Mouse (Mus musculus) neural tube, embryonic 14.5 days (tissue): ENCODE data around the gene Rptor. TPM values are rescaled to one million over a fixed set of nuclear protein-coding genes. Genes with fewer than 3 reads are reported as not detected.

Experiments used
- ATAC-seq: fragments of 200-750 bp; cut with Nextera tagmentation; 2 replicates; pipeline ENCODE4 v1.8.0; 2017; ENCODE audit warnings: low read depth, mild to moderate bottlenecking, moderate TSS enrichment, moderate library complexity
- H3K27ac ChIP-seq: fragments of 300-500 bp; sonication (generic); 2 replicates; pipeline ENCODE4 v1.5.1; 2014; ENCODE audit warnings: low read depth, mild to moderate bottlenecking, control low read depth, low read length, moderate library complexity, mixed read lengths
- H3K27me3 ChIP-seq: fragments of 300-500 bp; sonication (generic); 2 replicates; pipeline ENCODE4 v1.6.1; 2014; ENCODE audit warnings: low read length; ENCODE audit not compliant: control insufficient read depth, insufficient read depth
- H3K36me3 ChIP-seq: fragments of 300-500 bp; sonication (generic); 2 replicates; pipeline ENCODE4 v1.6.1; 2014; ENCODE audit warnings: low read length, mixed read lengths; ENCODE audit not compliant: control insufficient read depth, insufficient read depth
- H3K4me1 ChIP-seq: fragments of 300-500 bp; sonication (generic); 2 replicates; pipeline ENCODE4 v1.6.1; 2014; ENCODE audit warnings: low read length; ENCODE audit not compliant: control insufficient read depth, insufficient read depth
- H3K4me2 ChIP-seq: fragments of 300-500 bp; sonication (generic); 2 replicates; pipeline ENCODE4 v1.6.1; 2014; ENCODE audit warnings: mild to moderate bottlenecking, low read depth, low read length, control low read depth
- H3K4me3 ChIP-seq: fragments of 300-500 bp; sonication (generic); 2 replicates; pipeline ENCODE4 v1.5.1; 2014; ENCODE audit warnings: low read depth, low read length, control low read depth, mixed read lengths
- H3K9ac ChIP-seq: fragments of 300-500 bp; sonication (generic); replicated peaks from 2 replicates; pipeline ENCODE4 v1.6.1; 2014; ENCODE audit warnings: low read depth, mild to moderate bottlenecking, control low read depth, low read length, mixed read lengths
- H3K9me3 ChIP-seq: fragments of 300-500 bp; sonication (generic); 2 replicates; pipeline ENCODE4 v1.6.1; 2016; ENCODE audit warnings: low read length; ENCODE audit not compliant: control insufficient read depth
- WGBS: fragments of 180-500 bp; shearing (Covaris S2); extraction: QIAGEN DNeasy Blood & Tissue Kit; methylation state at CpG from one replicate; pipeline ENCODE4 v1.1.7; 2014; 5-methylcytosine and 5-hydroxymethylcytosine counted together
- polyA plus RNA-seq: library from polyadenylated mRNA; unstranded; fragments of >200 nt; fragmentation: Nextera tagmentation; extraction: Ambion mirVana; gene quantifications from 2 replicates; pipeline ENCODE4 v1.2.1, GENCODE M21; 2014

The Rptor gene
- polyA plus RNA-seq, 1 experiment from 2014 or later = 13.4 TPM

- H3K36me3 ChIP-seq = no peaks in the 10 kb centered on the region
- no peak overlapping the region for H3K4me3 ChIP-seq
- H3K4me1 ChIP-seq = peaks cover 6% of the 10 kb centered on the region
- no peaks in the 10 kb centered on the region for H3K27me3 ChIP-seq
- 0% methylated on average over 5 of the region's 5 CpGs for WGBS
- no peak for ATAC-seq
- H3K4me2 ChIP-seq = no peak overlapping the region
- no peak overlapping the region for H3K9ac ChIP-seq
- H3K27ac ChIP-seq = no peak overlapping the region
- no peaks in the 10 kb centered on the region for H3K9me3 ChIP-seq
These were observed 306.7 kb downstream of the Rptor start for GRCm38 (mm10) chr11:119909436-119909835.

- peaks cover 13% of the 10 kb centered on the region for H3K4me1 ChIP-seq
- peaks cover 13% of the 10 kb centered on the region for H3K36me3 ChIP-seq
- H3K4me2 ChIP-seq = peak overlapping the region; percentile 78
- peak overlapping the region; percentile 65; the same call in 1 of the 2 replicates for H3K27ac ChIP-seq
- peak overlapping the region; percentile 92; the same call in 1 of the 2 replicates for H3K9ac ChIP-seq
- H3K27me3 ChIP-seq = no peaks in the 10 kb centered on the region
- WGBS = 9% methylated on average over 7 of the region's 7 CpGs
- no peak; the same call in 1 of the 2 replicates for ATAC-seq
- no peaks in the 10 kb centered on the region for H3K9me3 ChIP-seq
- H3K4me3 ChIP-seq = peak overlapping the region; percentile 91
These were observed 310.1 kb downstream of the Rptor start for GRCm38 (mm10) chr11:119912845-119913244.

- Histone ChIP-seq H3K4me1 (peaks cover 13% of the 10 kb centered on the region), H3K9ac (peak within 1 kb of the TSS; percentile 92), H3K36me3 (peaks cover 18% of the 10 kb centered on the region), H3K9me3 (no peaks in the 10 kb centered on the region), H3K27ac (peak within 1 kb of the TSS; percentile 65; the same call in 1 of the 2 replicates), H3K4me3 (peak within 1 kb of the TSS; percentile 91), H3K27me3 (no peaks in the 10 kb centered on the region), H3K4me2 (peak within 1 kb of the TSS; percentile 78)
- 1% methylated on average over 44 of the region's 48 CpGs for WGBS
- peak; percentile 74 for ATAC-seq
These were observed 310.7 kb downstream of the Rptor start, which contains the start of gene Chmp6 for GRCm38 (mm10) chr11:119913291-119913934. Gene Chmp6, plus strand, starts transcription at chr11:119913441.

GRCm38 (mm10) chr11:119913935-119914314 lies 311.2 kb downstream of the Rptor start:
- peak overlapping the region; percentile 78 for H3K4me2 ChIP-seq
- ATAC-seq = no peak; the same call in 1 of the 2 replicates
- H3K27me3 ChIP-seq = no peaks in the 10 kb centered on the region
- WGBS = 0% methylated on average over 25 of the region's 26 CpGs
- H3K4me3 ChIP-seq = peak overlapping the region; percentile 91
- H3K36me3 ChIP-seq = peaks cover 23% of the 10 kb centered on the region
- H3K27ac ChIP-seq = peak overlapping the region; percentile 65; the same call in 1 of the 2 replicates
- peaks cover 13% of the 10 kb centered on the region for H3K4me1 ChIP-seq
- H3K9me3 ChIP-seq = no peaks in the 10 kb centered on the region
- H3K9ac ChIP-seq = peak overlapping the region; percentile 92

- no peaks in the 10 kb centered on the region for H3K27me3 ChIP-seq
- H3K9me3 ChIP-seq = no peaks in the 10 kb centered on the region
- H3K36me3 ChIP-seq = peaks cover 27% of the 10 kb centered on the region
- no peak overlapping the region for H3K27ac ChIP-seq
- peak overlapping the region; percentile 92 for H3K9ac ChIP-seq
- peak overlapping the region; percentile 91 for H3K4me3 ChIP-seq
- WGBS = 34% methylated on average over 4 of the region's 4 CpGs
- no peak for ATAC-seq
- H3K4me2 ChIP-seq = peak overlapping the region; percentile 78
- H3K4me1 ChIP-seq = peaks cover 13% of the 10 kb centered on the region
These were observed 311.7 kb downstream of the Rptor start for GRCm38 (mm10) chr11:119914381-119914780.

GRCm38 (mm10) chr11:119915666-119916065 lies 313.0 kb downstream of the Rptor start:
- Histone ChIP-seq H3K4me1 (peaks cover 13% of the 10 kb centered on the region), H3K27me3 (no peaks in the 10 kb centered on the region), H3K36me3 (peaks cover 27% of the 10 kb centered on the region), H3K27ac (no peak overlapping the region), H3K4me2 (no peak overlapping the region), H3K4me3 (no peak overlapping the region), H3K9ac (no peak overlapping the region), H3K9me3 (no peaks in the 10 kb centered on the region)
- no peak for ATAC-seq
- 93% methylated on average over 9 of the region's 9 CpGs for WGBS

GRCm38 (mm10) chr11:119916102-119916790 lies 313.5 kb downstream of the Rptor start:
- H3K4me1 ChIP-seq = peaks cover 13% of the 10 kb centered on the region
- H3K4me3 ChIP-seq = no peak overlapping the region
- no peaks in the 10 kb centered on the region for H3K27me3 ChIP-seq
- peaks cover 27% of the 10 kb centered on the region for H3K36me3 ChIP-seq
- WGBS = 85% methylated on average over 15 of the region's 15 CpGs
- H3K27ac ChIP-seq = no peak overlapping the region
- no peaks in the 10 kb centered on the region for H3K9me3 ChIP-seq
- no peak overlapping the region for H3K4me2 ChIP-seq
- no peak for ATAC-seq
- H3K9ac ChIP-seq = no peak overlapping the region

- H3K27me3 ChIP-seq = no peaks in the 10 kb centered on the region
- H3K4me1 ChIP-seq = peaks cover 13% of the 10 kb centered on the region
- no peaks in the 10 kb centered on the region for H3K9me3 ChIP-seq
- no peak overlapping the region for H3K27ac ChIP-seq
- peaks cover 27% of the 10 kb centered on the region for H3K36me3 ChIP-seq
- no peak for ATAC-seq
- H3K4me2 ChIP-seq = no peak overlapping the region
- H3K4me3 ChIP-seq = no peak overlapping the region
- no peak overlapping the region for H3K9ac ChIP-seq
- WGBS = 94% methylated on average over 21 of the region's 21 CpGs
These were observed 314.2 kb downstream of the Rptor start for GRCm38 (mm10) chr11:119916834-119917469.

- Histone ChIP-seq H3K9me3 (no peaks in the 10 kb centered on the region), H3K4me3 (no peak overlapping the region), H3K27ac (no peak overlapping the region), H3K9ac (no peak overlapping the region), H3K36me3 (peaks cover 27% of the 10 kb centered on the region), H3K4me1 (peaks cover 8% of the 10 kb centered on the region), H3K27me3 (no peaks in the 10 kb centered on the region), H3K4me2 (no peak overlapping the region)
- WGBS = 89% methylated on average over 7 of the region's 7 CpGs
- no peak for ATAC-seq
These were observed 315.8 kb downstream of the Rptor start for GRCm38 (mm10) chr11:119918521-119918920.
